Mouse (Mus musculus) monocyte, adult 59 days (primary cell): ENCODE data around the gene Trim2. TPM values are rescaled to one million over a fixed set of nuclear protein-coding genes. Genes with fewer than 3 reads are reported as not detected.

Source experiments
- total RNA-seq, 2 experiments: library from RNA; stranded (reverse); gene quantifications; one replicate each; pipeline ENCODE4 v1.2.4; 2023

Trim2 gene
- 1 to 10 TPM in 1 of 2 experiments, under 1 TPM in 1; 0.82 to 1.5 TPM for total RNA-seq

DNA sequence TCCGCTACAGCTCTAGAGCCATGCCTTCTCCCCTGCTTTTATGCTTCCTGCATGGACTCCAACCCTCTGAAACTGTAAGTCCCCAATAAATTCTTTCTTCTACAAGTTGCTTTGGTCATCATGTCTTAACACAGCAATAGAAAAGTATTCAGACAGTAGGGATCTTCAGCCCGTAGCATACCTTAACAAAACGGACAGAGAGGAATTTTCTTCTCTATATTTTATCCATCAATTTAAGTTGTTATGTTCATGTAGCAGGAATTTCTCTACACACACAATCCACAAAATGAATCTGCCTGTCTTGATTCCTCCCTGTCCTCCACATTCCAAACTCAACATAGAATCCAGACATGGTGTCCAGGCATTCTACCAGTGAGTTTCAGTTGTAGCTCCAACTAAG lies at the start of gene Trim2:
Gene Trim2 (minus strand): TSS at position 101 of the 400 bp plus-strand sequence.

DNA sequence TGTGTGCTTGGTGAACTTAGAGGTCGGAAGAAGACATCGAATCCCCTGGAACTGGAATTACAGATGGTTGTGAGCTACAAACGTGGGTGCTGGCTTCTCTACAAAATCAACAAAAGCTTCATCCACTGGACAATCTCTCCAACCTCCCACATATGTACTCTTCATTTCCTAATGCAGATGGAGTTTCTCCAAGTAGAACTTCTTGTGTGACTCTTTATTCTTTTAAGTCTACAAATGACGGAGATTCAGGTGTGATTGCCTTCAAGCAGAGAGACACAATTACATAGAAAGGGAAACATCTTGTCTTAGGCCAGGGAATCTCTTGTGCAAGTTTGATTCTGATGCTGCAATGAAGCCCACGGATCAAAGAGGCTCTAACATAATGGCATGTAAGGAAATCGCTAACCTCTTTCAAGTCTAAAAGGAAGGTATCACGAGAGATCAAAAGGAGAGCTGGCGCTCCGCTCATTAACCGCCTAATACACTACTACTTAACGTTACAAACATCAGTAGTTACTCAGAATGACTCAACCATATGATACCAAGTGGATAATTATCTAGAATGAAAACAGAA lies 133.0 kb downstream of the Trim2 start, which contains the start of gene Gm6525:
Gene Gm6525 (plus strand): TSS at position 524 of the 574 bp plus-strand sequence.

DNA sequence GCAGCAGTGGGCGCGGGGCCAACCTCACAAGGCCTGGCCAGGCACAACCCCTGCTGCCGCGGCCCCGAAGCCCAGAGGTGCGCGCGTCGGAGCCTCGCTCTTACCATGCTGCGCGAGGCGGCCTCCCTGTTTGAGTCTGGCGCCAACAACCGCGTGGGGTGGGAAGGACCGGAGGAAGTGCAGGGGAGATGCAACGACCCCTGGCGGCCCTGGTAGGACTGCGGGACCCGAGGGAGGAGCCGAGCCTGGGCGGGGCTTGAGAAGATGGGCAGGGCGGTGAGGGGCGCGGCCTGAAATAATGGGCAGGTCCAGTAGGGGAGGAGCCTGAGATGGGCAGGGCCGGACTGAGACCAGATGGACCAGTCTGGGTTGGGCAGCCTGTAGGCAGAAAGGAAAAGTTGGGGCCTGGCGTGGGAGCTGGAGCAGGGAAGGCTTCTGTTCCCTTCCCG lies 151.1 kb downstream of the Trim2 start, which contains the start of gene Mnd1:
Gene Mnd1 (minus strand): TSS at position 229 of the 449 bp plus-strand sequence.

Other genes starting within 250 kb of the Trim2 start
- 1 to 10 TPM in 1 of 2 experiments, not detected in 1; 1.3 TPM for gene Mnd1, start 151.1 kb downstream of the Trim2 start, total RNA-seq
- gene Gm6525, start 132.8 kb downstream of the Trim2 start, total RNA-seq: not detected
- 1 to 10 TPM in 1 of 2 experiments, under 1 TPM in 1; 0.12 to 2.5 TPM for gene Fhdc1, start 173.6 kb upstream of the Trim2 start, total RNA-seq